Comparison of ENCODE assay signal across 7 mouse cellular contexts in genomic region chr2:152363245-152364147, GRCm38 (mm10). TPM values are rescaled to one million over a fixed set of nuclear protein-coding genes. Genes with fewer than 3 reads are reported as not detected.
DNase-seq lines count a peak whose midpoint lies in the region; ATAC-seq and TF ChIP-seq lines count a peak whose summit lies in the region.

No protein-coding gene starts in this region.

- H3K4me3 ChIP-seq in gastrocnemius, adult 2 months: peak overlapping the region; percentile 46

- H3K27ac ChIP-seq in gastrocnemius, adult 2 months: peak overlapping the region; percentile 51

- intact Hi-C loops in gastrocnemius, adult 2 months (cut with DNase I): loop anchor here (5.0 kb wide), 1 partner anchor 256 kb away; the partner anchor contains the start of gene Srxn1

- TF ChIP-seq CTCF in gastrocnemius, adult 2 months (IDR thresholded peaks at IDR 0.05): peak; percentile 79

- ATAC-seq in megakaryocyte progenitor cell, adult 5-6 weeks (replicated peaks; ENCODE audit: poor library complexity): peak; percentile 80

- DNase-seq in adipocyte (ENCODE audit: low spot score): peak; percentile 83
- peak; percentile 69 to 71 for DNase-seq in cerebellum, postnatal 4 days (ENCODE audit: low spot score in 2 of 2)
- DNase-seq in gastrocnemius, adult 2 months: peak; percentile 76
- peak; percentile 61 for DNase-seq in hindlimb bud, embryonic 11.5 days (ENCODE audit: extremely low spot score, low read depth, low spot score)
- DNase-seq in left cerebral cortex, adult 8-10 months (ENCODE audit: low spot score in 2 of 2): peak; percentile 42 to 43
- peak; percentile 82 to 84 for DNase-seq in right cerebral cortex, postnatal 10 days (ENCODE audit: low spot score in 2 of 2)

RNA-seq across cellular contexts. Expression of gene Nrsn2, which starts 12.9 kb away (rescaled TPM):
- not detected for total RNA-seq in gastrocnemius, adult 2 months (2021)
- 100 to 1,000 TPM; 112 to 125 (median 120) TPM for total RNA-seq in left cerebral cortex, adult 8-10 months (2022)
- total RNA-seq in megakaryocyte progenitor cell, adult 5-6 weeks (2015): not detected in 2 replicates
- total RNA-seq in megakaryocyte progenitor cell, adult 5-6 weeks (2017): not detected in 2 replicates

RNA-seq across cellular contexts. Expression of gene Trib3, which starts 19.7 kb away (rescaled TPM):
- total RNA-seq in gastrocnemius, adult 2 months (2021): 1 to 10 TPM; 1.2 to 1.4 TPM
- total RNA-seq in left cerebral cortex, adult 8-10 months (2022): 1 to 10 TPM in 3 of 4 experiments, under 1 TPM in 1; 0.84 to 2.1 (median 1.5) TPM
- not detected in 2 replicates for total RNA-seq in megakaryocyte progenitor cell, adult 5-6 weeks (2015)
- total RNA-seq in megakaryocyte progenitor cell, adult 5-6 weeks (2017): not detected in 2 replicates

RNA-seq across cellular contexts. Expression of gene Rbck1, which starts 31.0 kb away (rescaled TPM):
- total RNA-seq in gastrocnemius, adult 2 months (2021): 10 to 100 TPM; 27.0 to 31.1 TPM
- 100 to 1,000 TPM; 105 to 110 (median 105) TPM for total RNA-seq in left cerebral cortex, adult 8-10 months (2022)
- total RNA-seq in megakaryocyte progenitor cell, adult 5-6 weeks (2015): 50.3 and 75.6 TPM in 2 replicates
- total RNA-seq in megakaryocyte progenitor cell, adult 5-6 weeks (2017): 66.8 and 67.2 TPM in 2 replicates

RNA-seq across cellular contexts. Expression of gene Sox12, which starts 34.4 kb away (rescaled TPM):
- total RNA-seq in gastrocnemius, adult 2 months (2021): under 1 TPM; 0.53 to 0.79 TPM
- total RNA-seq in left cerebral cortex, adult 8-10 months (2022): 10 to 100 TPM; 12.9 to 15.4 (median 14.3) TPM
- 6.8 and 9.0 TPM in 2 replicates for total RNA-seq in megakaryocyte progenitor cell, adult 5-6 weeks (2015)
- total RNA-seq in megakaryocyte progenitor cell, adult 5-6 weeks (2017): 1.9 and 2.2 TPM in 2 replicates

RNA-seq across cellular contexts. Expression of gene Zcchc3, which starts 51.3 kb away (rescaled TPM):
- 1 to 10 TPM; 1.1 to 1.8 TPM for total RNA-seq in gastrocnemius, adult 2 months (2021)
- 10 to 100 TPM in 3 of 4 experiments, 1 to 10 TPM in 1; 9.6 to 11.2 (median 10.9) TPM for total RNA-seq in left cerebral cortex, adult 8-10 months (2022)
- 5.3 and 5.7 TPM in 2 replicates for total RNA-seq in megakaryocyte progenitor cell, adult 5-6 weeks (2015)
- total RNA-seq in megakaryocyte progenitor cell, adult 5-6 weeks (2017): 2.8 and 4.1 TPM in 2 replicates

Comparison
In these comparisons a context has a peak if more than half of its experiments do, and no peak if none do; other contexts are left out.
1. Peak in every context shown above with its lines: DNase-seq, ATAC-seq, H3K4me3 ChIP-seq and H3K27ac ChIP-seq.
2. RNA of gene Nrsn2, which starts 12.9 kb away (total RNA-seq): 112 to 125 TPM in left cerebral cortex, adult 8-10 months; not detected in gastrocnemius, adult 2 months and not detected in megakaryocyte progenitor cell, adult 5-6 weeks; every median in the first group is over 100 times any median in the second.